Mouse (Mus musculus) retina, embryonic 14.5 days (tissue): ENCODE data around the gene Gm45753.
A peak's percentile ranks its signal among the peaks of the same experiment; 100 is the strongest.
"Not testable (repeated sequence)": the region's sequence is repeated elsewhere in the genome, so short reads cannot be mapped to it uniquely, and the experiment has no call there.

ENCODE experiments used
- DNase-seq: peaks from one replicate; pipeline ENCODE4 v3.0.0-alpha.2; 2015; ENCODE audit warnings: low spot score

The Gm45753 gene

DNA sequence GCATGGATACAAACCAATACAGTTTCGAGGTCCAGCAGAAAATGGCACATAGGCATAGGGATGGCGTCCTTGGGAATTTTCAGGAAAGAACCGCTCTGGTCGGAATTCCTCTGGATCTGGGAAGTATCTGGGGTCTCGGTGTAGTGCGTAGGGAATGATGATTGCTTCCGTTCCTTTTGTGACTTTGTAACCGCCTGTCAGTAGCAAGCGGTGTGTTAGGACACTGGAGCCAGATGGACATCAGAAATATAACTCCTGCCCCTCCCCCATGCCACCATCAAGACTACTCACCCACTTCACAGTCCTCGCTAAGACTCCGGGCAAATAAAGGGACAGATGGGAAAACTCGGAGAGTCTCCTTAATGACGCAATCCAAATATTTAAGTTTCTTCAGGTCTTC lies at the start of gene Gm45753:
Gm45753 (minus strand) TSS at position 101 of the 400 bp plus-strand sequence.
- no peak for DNase-seq

DNA sequence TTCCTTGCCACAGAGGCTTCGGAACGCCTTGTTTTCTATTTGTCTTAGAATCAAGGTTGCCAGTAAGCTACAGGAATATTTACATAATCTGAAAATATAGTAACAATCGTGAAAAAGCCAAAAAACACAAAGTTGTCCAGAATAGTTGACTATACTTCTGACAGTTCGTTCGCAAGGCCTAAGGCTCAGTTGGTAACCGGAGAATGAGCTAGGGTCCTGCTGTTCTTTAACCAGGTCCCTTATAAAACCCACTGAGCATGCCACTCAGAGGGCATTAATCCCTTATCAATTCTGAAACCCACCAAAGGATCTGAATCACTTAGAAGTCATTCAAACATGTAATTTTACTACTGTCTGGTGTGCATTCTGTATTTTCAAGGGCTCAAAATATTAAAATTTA lies 47.5 kb upstream of the Gm45753 start:
- no peak for DNase-seq

DNA sequence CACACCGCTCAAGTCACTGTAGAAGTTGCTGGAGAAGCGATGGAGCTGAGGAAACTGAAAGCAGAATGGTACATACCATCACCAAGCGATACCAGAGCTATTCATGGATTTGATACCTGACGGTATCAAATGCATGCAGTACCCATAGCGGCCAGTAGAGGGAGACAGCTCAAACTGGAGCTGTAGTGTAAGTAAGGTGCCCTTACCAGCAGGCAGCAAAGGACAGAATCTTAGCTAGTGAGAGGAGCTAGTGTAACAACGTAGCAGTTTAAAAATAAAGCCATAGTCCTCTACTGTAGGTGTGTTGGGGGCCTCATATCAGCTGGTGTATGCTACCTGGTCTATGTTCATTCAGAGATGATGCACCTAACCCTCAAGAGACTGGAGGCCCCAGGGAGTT lies 36.8 kb upstream of the Gm45753 start:
- peak; percentile 89 for DNase-seq

DNA sequence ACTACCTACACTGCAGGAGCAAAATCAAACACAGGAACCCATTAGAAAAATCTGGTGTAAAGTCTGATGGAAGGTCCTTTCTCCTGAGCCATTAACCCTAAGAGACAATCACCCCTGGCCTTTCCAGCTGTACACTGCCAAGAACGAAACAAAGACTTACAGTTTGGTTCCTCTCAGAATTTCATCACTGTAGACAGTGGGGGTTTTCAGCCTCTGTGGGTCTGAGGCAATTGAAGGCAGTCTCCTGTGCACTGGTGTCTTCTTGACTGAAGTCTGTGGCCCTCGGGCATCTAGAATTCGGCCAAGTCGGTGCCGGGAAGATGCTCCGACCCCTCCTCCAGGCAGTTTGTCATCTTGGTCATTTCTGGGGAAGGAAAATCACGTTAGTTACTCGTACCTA lies 36.0 kb upstream of the Gm45753 start:
- DNase-seq: no peak

DNA sequence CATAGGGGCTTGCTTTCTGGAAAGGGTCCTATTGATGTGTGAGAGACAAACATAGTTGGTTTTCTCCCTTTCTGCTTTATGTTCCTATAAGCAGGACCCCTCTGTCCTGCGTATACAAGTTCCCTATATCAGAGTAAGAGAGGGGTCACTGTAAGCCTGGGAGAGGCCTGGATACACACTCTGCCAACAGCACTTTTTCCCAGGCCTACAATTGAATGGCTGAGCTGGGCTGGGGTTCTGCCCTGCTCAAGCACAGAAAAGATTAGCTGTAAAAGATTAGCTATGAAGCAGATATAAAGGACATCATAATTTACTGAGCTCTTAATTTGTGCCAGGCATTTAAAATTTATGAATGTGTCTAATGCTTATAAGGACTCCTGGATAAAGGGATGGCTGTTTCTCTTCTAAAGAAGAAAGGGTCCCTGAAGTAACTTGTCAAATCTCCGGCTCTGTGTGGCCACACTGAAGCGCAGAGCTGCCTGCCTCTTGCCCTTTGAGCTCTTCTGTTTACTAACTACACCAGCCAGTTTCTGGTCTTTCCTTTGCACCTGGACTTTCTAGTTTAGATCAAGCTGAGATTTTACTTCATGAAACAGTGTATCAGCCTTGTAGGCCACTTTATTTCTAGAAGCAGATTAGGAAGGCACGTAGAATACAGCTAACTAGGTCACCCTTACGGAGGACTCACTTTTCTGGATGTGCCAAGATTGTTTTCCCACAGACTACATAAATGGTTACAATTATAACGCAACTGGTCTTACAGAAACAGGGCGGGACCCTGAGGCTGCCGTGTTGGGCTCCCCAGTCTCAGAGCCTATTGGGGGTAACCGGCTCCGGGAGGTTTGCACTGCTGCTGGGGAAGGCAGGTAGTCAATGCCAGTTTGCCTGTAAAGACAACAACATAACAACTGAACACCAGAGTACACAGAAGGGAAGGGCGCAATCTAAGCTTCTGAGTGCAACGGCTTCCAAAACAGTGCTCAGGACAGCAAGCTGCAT lies 33.7 kb upstream of the Gm45753 start:
- DNase-seq: no peak

DNA sequence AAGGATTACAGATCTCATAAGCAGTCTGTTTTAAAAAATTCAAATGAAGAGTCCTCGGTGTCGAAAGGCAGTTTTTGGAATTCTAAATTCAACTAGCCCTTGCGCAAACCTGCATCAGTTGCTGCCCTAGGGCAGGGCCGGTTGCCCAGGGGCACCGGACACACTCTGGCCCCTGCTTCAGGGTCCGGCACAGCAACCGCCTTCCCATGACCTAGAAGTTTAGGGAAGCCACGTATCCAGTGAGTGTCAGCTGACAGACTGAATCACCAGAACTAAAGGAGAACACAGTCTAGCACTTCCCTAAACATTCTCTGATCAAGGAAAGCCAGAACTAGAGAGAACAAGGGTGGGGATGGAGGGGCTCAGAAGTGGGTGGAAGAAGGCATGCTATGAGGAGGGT lies 25.2 kb upstream of the Gm45753 start:
- DNase-seq: no peak

DNA sequence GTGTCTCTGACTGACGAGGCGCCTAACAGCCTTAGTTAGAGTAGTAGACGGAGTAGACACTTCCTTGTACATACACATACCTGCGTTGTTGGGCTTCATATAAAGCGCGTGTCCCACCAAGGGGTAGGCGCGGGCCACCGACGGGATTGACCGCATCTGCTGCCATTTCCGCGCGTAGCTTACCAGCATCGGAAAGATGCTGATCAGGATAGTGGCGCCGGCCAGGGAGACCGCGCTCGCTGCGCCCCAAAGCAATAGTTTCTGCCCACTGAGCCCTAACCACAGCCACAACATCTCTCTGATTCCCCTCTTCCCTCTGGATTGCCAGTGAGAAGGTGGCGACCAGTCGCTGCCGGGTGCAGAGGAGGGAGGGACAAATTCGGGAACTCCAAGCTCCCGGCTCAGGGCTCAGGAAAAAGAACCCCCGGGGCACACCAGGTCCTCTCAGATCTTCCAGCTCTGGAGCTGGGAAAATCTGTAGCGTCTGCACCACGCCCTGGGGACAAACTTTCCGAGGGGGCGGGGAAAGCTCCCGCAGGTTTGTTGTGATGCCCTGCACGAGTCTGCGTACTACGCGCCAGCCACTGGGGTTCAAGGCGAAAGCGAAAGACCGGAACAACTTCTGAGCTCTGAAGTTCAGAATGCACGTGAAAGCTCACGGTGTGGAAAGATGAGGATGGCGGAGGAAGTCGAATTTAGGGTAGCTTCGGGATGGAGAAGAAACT lies 24.6 kb upstream of the Gm45753 start, which contains the start of gene Cyp4v3:
Cyp4v3 (minus strand) TSS at position 532 of the 725 bp plus-strand sequence.
- peak; percentile 72 for DNase-seq

DNA sequence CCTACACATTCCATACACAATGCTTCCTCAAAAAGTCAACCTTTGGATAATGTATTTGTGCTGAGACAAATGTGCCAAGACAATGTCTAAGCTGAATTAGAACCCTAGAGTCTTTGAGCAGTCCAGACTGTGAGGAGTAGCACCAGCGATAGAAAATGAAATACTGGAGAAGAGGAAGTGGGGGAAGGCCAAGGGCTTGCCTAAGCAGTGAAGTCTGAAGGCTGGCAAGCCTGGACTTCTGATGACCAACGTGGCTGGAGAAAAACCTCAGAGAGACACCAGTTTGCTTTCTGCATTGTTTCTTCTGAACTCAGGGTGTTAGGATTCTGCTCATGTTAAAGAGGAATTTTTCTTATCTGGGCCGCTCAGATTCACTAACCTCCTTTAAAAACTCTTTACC lies 22.6 kb upstream of the Gm45753 start:
- no peak for DNase-seq

DNA sequence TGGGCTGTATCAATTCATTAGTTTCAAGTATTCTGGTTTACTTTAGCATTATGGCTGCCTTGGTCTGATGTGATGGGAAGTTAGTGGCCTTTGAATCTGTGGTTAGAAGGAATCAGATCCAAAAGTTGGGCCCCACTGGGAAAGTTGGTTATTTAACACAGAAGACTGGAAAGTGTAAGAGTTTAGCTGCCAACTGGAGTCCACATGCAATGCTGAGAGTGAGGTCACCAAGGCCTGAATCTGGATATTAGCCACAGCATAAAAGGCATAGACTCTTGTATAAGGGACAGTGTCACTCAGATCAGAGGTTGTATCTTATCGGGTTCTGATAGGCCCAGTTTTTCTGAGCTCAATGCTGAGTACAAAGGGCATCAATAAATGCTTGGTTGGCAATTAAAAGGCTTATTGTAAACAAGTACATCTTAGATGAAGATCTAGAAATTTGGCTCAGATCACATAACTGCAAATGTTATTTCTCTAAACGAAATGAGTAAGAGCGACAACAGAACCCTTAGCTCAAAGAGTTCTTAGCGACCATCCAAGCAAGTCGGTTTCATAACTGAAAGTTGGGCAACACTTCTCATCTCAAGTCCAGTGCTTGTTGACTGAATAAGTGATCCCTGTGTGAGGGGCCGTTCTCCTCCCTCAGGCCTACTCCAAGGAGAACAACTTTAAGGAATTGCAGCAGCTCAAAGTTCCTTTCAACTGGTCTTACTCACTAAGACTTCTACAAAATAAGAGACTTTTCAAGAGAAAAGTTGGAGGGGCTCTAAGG lies 21.1 kb upstream of the Gm45753 start:
- DNase-seq: no peak

DNA sequence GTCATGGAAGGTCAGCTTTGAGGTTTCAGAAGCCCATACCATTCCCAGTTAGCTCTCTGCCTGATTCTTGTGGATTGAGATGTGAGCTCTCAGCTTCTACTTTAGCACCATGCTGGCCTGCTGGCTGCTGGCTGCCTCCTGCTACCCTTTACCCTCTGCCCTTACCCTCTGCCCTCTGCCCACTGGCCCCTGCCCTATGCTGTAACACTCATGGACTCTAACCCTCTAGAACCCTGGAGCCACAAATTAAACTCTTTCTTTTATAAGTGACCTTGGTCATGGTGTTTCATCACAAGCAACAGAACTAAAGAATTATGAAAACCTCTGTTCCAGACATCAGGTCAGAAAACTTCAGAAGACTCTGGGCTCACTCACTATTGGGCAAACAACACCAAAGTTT lies 18.8 kb upstream of the Gm45753 start:
- not testable (repeated sequence) for DNase-seq

DNA sequence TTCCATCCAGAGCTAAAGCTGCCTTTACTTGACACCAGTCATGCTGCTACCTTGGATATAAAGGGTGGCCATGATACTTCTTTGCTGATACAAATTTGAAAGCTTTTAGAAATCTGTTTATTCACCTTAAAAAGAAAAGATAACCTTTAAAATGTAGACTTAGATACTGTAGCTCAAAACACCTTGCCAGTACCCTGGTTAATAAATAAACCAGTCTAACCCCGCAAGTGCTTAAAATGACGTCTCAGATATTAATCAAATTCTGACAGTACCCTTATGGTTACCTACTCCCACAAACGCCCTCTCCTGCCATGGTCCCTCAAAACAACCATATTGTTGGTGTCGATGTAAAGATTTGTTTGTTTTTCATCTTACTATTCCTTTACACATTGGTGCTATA lies 15.9 kb upstream of the Gm45753 start:
- no peak for DNase-seq

DNA sequence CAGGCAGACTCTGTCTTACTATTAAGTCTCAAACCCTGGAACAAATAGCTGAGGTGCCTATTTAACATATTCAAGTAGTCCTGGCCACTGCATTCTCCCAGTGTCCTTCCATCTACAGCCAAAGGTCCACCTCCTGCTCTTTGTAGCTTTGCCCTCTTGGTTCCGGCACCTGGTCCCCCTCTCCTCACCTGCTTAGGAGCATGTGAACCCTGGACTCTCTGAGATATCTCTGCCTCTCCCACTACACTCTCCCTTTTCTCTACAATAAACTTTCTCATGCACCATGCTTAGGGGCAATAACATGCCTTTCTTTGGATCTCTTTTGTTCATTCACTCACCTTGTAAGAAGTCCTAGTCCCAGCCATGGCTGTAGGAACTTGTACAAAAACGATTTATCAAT lies 13.1 kb upstream of the Gm45753 start:
- DNase-seq: no peak

DNA sequence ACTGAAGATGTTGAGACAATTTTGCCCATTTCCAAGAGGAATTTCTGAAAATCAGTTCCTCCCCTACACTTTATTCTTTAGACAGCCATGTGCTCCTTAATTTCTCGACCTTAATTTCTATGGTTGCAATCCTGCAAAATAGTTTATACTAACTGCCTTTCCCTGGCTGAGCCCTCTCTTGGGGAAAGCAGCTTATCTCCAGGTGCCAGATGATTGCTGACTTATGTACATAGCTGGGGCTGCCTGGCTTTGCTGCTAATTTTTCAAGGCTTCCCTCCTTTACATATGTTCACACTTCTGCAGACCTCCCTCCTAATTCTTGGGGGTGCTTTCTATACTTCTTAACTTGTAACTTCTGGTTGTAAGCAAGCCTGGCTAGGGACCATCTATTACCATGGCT lies 12.7 kb upstream of the Gm45753 start:
- no peak for DNase-seq

DNA sequence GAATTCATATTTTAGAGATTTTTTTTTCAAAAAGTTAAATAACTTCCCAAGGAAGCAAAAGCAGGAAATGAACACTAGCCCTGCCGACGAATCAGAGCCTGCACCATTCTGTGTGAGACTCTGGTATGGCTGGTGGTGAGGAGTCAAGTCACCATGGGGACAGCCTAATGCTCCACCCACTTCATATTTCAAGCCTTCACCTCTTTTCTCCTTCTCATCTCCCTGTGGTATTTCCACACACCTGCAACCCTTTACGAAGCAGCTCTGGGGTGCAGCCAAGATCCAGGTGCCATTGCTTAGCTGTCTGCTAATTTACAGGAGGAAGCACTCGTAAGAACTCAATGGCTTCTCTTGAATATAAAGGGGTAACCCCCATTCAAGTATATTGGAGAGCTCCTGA lies 2.7 kb upstream of the Gm45753 start:
- DNase-seq: no peak

DNA sequence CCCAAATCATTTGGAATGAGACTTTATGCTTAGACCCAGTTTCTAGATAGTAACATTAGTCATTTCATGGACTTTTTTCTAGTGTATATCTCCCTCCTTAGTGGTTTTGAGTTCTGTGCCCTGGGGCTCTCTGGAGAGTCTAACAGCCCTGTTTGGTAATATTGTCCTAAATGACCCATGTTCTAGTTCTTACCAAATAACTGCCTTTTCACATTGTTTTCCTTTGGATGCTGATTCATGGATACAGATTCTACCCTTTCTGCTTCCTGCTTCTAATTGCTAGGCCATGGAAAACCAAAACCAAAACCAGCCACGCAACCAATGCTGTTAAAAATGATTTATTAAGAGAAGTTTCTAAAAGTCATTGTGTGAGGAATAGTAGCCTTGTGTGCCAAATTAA lies 2.8 kb downstream of the Gm45753 start:
- no peak for DNase-seq

DNA sequence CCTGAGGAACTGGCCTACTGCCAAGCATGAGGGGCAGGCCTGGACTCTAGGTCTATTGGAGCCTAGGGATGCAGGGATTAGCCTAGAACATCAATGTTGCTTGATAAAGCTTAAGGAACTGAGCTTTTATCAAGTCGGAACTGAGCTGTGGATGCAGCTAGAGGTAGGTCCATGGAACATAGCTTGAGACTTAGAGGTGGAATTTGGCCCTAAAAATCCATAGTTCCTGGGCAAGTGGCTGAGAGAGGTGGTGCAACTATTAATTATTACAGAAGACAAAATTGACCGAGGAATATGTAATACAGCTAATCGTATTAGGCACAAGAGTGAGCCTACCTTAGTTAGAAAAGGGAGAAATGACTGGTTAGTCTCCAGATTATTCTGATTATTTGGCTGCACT lies 3.9 kb downstream of the Gm45753 start:
- DNase-seq: no peak

DNA sequence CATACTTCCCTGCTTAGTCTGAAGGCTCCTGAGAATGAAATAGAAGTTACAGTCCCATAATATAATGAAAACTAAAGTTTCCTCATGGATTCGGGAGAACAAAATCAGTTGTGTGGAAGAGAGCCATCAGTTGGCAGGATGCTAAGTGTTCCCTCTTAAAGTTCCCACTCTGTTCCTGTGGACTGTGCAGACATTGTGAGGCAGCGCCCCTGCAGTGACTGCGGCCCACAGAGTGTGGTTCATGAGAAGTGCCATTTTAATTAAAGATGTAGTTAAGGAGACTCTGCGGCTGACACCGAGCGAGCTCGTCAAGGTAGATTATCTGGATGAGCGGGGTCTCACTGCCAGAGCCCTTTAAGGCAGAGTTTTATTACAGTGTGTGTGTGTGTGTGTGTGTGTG lies 5.9 kb downstream of the Gm45753 start:
- no peak for DNase-seq

DNA sequence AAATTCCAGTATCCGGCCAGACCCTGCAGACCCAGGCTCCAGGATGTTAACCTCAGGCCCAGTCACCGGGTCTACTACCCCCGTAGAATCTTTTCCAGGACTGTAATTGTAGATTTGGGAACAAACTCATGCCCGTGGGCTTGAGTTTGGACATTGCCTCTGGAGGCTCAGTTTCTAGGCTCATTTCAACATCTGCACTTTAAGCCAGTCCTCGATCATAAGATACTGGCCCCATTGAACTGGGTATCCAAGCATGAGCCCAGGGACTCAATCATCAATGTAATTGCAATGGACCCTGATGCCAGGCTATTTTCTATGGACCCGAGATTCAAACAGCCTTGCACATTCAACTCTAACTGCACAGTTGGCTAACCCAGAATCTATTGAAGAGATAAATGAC lies 13.0 kb downstream of the Gm45753 start:
- DNase-seq: no peak

DNA sequence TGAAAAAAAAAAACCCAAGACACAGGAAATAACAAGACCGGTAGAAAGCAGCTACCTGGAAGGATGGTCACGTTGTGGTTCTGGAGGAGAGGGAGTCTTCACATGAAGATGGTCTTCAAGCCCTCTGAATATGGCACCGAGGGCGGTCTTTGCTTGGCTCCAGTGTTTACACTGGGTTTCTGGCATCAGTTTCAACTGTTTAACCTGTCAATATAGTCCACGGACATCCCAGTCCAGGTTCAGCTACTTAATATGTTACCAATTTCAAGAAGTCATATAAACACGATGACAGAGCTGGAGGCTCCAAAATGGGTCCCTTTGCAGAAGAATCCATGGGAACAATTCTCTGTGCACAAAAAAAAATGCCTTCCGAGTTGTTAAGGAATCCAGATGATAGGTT lies 13.6 kb downstream of the Gm45753 start, which contains the start of gene Klkb1:
Klkb1 (minus strand) TSS at position 173 of the 400 bp plus-strand sequence.
- no peak for DNase-seq

DNA sequence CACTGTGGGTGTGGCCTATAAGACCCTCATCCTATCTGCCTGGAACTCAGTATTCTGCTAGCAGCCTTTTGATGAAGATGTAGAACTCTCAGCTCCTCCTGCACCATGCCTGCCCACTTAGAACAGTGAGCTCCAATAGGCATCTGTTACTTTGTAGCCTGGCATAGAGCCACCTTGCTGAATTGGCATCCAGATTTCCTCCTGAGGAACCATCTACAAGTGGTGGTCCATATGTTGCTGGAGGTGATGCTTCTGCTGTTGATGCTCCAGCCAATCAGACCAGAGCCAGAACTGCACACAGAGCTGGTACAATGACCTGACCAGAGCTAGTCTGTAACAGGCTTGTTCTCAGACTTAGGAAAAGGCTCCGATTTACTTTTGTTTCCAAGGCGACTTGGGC lies 16.5 kb downstream of the Gm45753 start:
- no peak for DNase-seq

DNA sequence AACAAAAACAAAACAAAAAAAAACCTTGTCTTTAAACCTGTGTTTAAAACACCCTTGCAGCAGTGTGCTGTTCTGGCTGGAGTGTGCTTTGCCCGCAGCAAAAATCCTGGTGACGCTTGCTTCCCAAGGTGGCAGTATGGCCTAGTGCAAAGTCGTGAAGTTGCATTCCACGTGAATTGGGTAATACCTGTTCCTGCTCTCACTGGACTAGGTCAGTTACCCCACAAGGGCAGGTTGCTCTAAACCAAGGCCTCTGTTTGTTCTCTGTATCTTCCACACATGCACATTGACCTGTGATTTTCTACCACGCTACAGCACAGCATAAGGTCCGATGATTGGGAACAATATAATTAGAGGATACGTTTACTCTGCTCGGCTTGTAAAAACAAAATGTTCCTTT lies 26.6 kb downstream of the Gm45753 start:
- DNase-seq: no peak

DNA sequence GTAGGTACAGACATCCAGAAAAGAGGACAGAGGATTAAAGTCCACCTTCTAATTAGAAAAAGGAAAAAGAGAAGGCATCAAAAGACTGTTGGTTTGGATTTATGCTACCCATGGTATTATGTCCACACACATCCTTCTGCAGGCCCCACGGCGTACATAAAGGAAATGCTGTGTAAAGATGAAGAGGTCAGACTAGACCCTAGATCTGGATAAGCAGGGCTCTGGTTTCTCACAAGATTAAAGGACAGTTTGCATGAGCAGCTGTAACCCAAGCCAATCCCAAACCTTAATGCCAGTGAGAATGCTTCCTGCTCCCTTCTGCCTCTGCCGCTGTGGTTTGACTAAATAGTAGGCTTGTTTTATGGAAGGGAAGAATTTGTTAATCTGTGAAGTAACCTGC lies 30.8 kb downstream of the Gm45753 start:
- no peak for DNase-seq
